Mouse (Mus musculus): ENCODE results near the gene Tor1b. TPM values are rescaled to one million over a fixed set of nuclear protein-coding genes. Genes with fewer than 3 reads are reported as not detected.

Gene Tor1b
- 32.7 TPM for polyA plus RNA-seq (2014; fragmentation: Illumina TruSeq; extraction: RNeasy Lipid Tissue Mini Kit (QIAGEN cat#74804); ENCODE audit: low read depth, low replicate concordance)

DNA sequence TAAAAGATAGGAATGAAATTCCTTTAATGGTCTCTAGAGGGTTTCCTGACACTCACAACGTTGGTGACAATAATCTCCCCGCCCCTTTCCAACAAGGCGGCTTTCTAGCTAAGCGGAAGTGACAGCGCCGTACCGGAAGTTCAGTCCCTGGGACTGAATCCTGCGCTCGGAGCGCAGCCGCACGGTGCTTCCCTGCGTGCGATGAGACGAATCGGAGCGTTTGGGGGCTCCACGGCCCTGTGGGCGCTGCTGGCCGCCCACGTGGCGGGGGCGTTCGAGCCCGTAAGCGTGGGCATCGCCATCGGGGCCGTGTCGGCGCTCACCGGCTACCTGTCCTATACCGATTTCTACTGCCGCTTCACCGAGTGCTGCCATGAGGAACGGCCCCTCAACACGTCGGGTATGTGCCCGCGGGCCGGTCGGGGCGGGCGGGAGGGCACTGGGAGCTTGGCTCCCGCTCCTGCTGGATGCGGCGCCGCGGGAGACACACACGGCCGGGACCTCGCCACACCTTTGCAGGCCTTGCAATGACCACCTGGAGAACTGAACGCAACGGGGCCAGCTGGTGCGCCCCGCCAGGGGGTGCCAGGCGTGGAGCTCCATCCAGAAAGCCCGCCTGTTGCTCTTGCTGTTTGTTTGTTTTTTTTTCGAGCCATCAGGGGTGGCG lies at the start of gene Tor1b:
Tor1b (plus strand) TSS at position 136 of the 667 bp plus-strand sequence.

DNA sequence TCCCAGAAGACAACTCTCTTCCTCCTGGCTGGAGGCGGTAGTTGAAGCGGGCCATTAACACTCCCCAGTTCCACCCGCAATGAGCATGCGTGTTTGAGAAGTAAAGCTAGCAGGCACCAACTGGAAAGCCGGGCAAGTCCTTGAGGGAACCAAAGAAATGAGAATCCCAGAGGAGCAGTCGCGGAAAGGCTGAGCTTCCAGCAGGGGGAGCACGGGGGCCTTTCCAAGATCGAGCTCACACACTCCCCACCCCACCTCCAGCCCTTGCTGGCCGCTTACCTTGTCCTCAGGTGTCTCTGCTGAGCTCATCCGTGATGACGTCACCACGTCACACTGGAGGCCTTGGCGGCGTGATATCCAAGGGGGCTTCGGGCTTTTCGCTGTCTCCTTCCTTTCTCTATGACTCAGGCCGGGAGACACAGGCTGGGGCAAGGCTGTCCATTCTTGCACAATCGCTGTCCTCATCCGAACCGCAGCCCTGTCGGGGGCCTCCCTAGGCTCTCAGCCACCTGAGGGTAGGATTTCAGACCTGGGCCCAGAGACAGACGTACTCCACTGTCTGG lies 23.2 kb upstream of the Tor1b start, which contains the start of gene Ptges:
Ptges (minus strand) TSS at position 381 of the 563 bp plus-strand sequence.

DNA sequence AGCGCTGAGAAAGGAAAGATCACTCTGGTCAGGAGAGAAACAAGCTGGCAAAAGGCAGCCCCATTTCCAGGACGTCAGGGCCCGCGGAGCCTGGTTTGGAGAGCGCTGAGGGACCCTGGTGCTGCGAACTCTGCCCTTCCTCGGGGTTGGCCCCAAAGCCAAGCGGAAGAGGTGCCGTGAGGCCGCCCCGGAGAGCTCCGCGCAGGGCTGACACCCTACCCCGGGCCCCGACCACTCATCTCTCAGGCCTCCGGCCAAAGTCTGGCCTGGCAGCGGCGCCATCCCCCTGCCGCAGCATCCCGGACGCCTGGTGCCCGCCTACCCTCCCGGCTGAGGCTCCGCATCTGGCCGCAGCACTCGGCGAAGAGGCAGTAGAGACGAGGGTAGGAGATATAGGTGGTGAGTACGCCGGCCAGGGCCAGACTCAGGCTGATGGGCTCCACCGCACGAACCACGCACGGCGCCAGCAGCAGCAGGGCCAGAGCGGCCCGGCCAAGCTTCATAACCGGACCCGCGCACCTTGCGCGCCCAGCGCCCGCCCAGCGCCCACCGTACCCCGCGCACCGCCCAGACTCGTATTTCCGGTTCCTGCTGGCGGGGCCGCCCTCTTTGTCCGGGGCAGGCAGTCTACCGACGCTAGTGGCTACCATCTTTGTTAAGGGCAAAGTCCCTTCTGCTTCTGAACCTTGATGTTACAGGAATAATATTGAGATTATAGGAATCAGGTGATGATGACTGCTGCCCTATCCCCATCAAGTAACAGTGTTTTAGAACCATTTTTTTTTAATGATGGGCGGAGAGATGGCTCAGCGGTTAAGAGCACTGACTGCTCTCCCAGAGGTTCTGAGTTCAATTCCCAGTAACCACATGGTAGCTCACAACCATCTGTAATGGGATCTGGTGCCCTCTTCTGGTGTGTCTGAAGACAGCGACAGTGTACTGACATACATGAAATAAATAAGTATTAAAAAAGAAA lies 14.9 kb downstream of the Tor1b start, which contains the start of gene Tor1a:
Tor1a (minus strand) TSS at position 582 of the 976 bp plus-strand sequence.

DNA sequence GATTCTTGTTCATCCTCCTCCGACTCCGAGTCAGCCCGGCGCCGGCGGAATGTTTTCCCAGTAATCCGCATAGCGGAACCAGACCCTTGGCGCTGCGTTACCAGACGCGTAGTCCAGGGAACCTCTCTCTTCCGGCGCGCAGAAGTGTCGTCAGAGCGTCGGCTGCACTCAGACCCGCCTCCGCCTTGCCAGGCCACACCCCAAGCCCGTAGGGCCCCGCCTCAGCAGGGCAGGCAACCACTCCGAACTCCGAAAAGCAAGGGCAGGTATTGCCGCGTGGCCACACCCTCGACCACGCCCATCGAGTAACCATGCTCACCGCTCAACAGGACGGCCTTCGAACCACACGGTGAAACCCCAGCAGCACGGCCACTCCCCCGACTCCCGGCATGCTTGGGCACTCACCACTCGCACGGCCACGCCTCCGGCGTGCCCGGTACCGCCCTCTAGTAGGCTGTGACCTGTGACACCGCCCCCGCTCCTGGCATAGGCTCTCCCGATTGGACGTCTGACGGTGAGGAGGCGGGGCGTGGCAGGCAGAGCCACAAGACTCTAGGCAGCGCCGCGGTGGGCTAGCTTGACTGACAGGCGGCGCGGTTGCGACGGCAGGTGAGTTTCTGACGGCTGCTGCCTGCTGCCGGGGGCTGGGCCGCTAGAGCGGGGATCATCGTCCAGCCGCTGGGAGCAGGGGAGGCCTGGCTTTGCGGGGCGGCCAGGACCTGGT lies 29.2 kb downstream of the Tor1b start, which contains the start of the genes BC005624 and Usp20:
BC005624 (minus strand) TSS at position 412 of the 724 bp plus-strand sequence.
Usp20 (plus strand) TSS at position 490 of the 724 bp plus-strand sequence.

Other genes starting within 250 kb of the Tor1b start
- gene 1700001O22Rik, start 149.3 kb upstream of the Tor1b start, polyA plus RNA-seq (2014; fragmentation: Illumina TruSeq; extraction: RNeasy Lipid Tissue Mini Kit (QIAGEN cat#74804); ENCODE audit: low read depth, low replicate concordance): not detected
- not detected for gene Ntmt1, start 145.1 kb upstream of the Tor1b start, polyA plus RNA-seq (2014; fragmentation: Illumina TruSeq; extraction: RNeasy Lipid Tissue Mini Kit (QIAGEN cat#74804); ENCODE audit: low read depth, low replicate concordance)
- gene Asb6, start 122.6 kb upstream of the Tor1b start, polyA plus RNA-seq (2014; fragmentation: Illumina TruSeq; extraction: RNeasy Lipid Tissue Mini Kit (QIAGEN cat#74804); ENCODE audit: low read depth, low replicate concordance): 0.29 TPM
- not detected for gene Prrx2, start 118.0 kb upstream of the Tor1b start, polyA plus RNA-seq (2014; fragmentation: Illumina TruSeq; extraction: RNeasy Lipid Tissue Mini Kit (QIAGEN cat#74804); ENCODE audit: low read depth, low replicate concordance)
- gene Ptges, start 23.1 kb upstream of the Tor1b start, polyA plus RNA-seq (2014; fragmentation: Illumina TruSeq; extraction: RNeasy Lipid Tissue Mini Kit (QIAGEN cat#74804); ENCODE audit: low read depth, low replicate concordance): 6.1 TPM
- gene Tor1a, start 15.0 kb downstream of the Tor1b start, polyA plus RNA-seq (2014; fragmentation: Illumina TruSeq; extraction: RNeasy Lipid Tissue Mini Kit (QIAGEN cat#74804); ENCODE audit: low read depth, low replicate concordance): 5.8 TPM
- gene BC005624, start 29.2 kb downstream of the Tor1b start, polyA plus RNA-seq (2014; fragmentation: Illumina TruSeq; extraction: RNeasy Lipid Tissue Mini Kit (QIAGEN cat#74804); ENCODE audit: low read depth, low replicate concordance): 19.6 TPM
- 0.76 TPM for gene Usp20, start 29.3 kb downstream of the Tor1b start, polyA plus RNA-seq (2014; fragmentation: Illumina TruSeq; extraction: RNeasy Lipid Tissue Mini Kit (QIAGEN cat#74804); ENCODE audit: low read depth, low replicate concordance)
- gene Fnbp1, start 189.0 kb downstream of the Tor1b start, polyA plus RNA-seq (2014; fragmentation: Illumina TruSeq; extraction: RNeasy Lipid Tissue Mini Kit (QIAGEN cat#74804); ENCODE audit: low read depth, low replicate concordance): 45.0 TPM
- 49.4 TPM for gene Gpr107, start 199.4 kb downstream of the Tor1b start, polyA plus RNA-seq (2014; fragmentation: Illumina TruSeq; extraction: RNeasy Lipid Tissue Mini Kit (QIAGEN cat#74804); ENCODE audit: low read depth, low replicate concordance)

Data from adrenal gland, adult 10 weeks (tissue).